Mouse (Mus musculus): Measurements from ENCODE around the gene Ucp3. TPM values are rescaled to one million over a fixed set of nuclear protein-coding genes. Genes with fewer than 3 reads are reported as not detected.
A peak's percentile ranks its signal among the peaks of the same experiment; 100 is the strongest.

Gene Ucp3
- polyA plus RNA-seq, 1 experiment: not detected

GRCm38 (mm10) chr7:100533503-100533902 lies 60.7 kb downstream of the Ucp3 start:
- H3K9ac ChIP-seq (ENCODE audit: low read depth, poor library complexity, severe bottlenecking): peak overlapping the region; percentile 42; the same call in 1 of the 2 replicates
- H3K9me3 ChIP-seq (replicated peaks; ENCODE audit: control insufficient read depth, insufficient read depth, low read length, poor library complexity, severe bottlenecking): no peaks in the 10 kb centered on the region
- no peak for TF ChIP-seq CTCF (IDR thresholded peaks at IDR 0.05; ENCODE audit: low read depth, low read length)
- TF ChIP-seq POLR2A (IDR thresholded peaks at IDR 0.05; ENCODE audit: insufficient read depth, low read length): no peak
- no peak for TF ChIP-seq EP300 (IDR thresholded peaks at IDR 0.05; ENCODE audit: insufficient read depth, low read depth, low read length)
- H3K27me3 ChIP-seq (ENCODE audit: control insufficient read depth, insufficient read depth, low read length, poor library complexity, severe bottlenecking): no peaks in the 10 kb centered on the region
- peak overlapping the region; percentile 74 for H3K27ac ChIP-seq (ENCODE audit: insufficient read depth, low read length)
- H3K4me1 ChIP-seq (ENCODE audit: control insufficient read depth, insufficient read depth, low read length): no peaks in the 10 kb centered on the region
- H3K36me3 ChIP-seq (ENCODE audit: control insufficient read depth, insufficient read depth, low read length, poor library complexity, severe bottlenecking): no peaks in the 10 kb centered on the region
- no peak overlapping the region for H3K4me3 ChIP-seq (ENCODE audit: low read depth, low read length)

GRCm38 (mm10) chr7:100534216-100534615 lies 61.4 kb downstream of the Ucp3 start:
- Histone ChIP-seq H3K36me3 (ENCODE audit: control insufficient read depth, insufficient read depth, low read length, poor library complexity, severe bottlenecking) (peaks cover 2% of the 10 kb centered on the region), H3K27ac (ENCODE audit: insufficient read depth, low read length) (0 out of 2 replicates have a peak overlapping the region, but pooled peaks have one; percentile 12), H3K4me3 (ENCODE audit: low read depth, low read length) (no peak overlapping the region), H3K27me3 (ENCODE audit: control insufficient read depth, insufficient read depth, low read length, poor library complexity, severe bottlenecking) (no peaks in the 10 kb centered on the region), H3K4me1 (ENCODE audit: control insufficient read depth, insufficient read depth, low read length) (no peaks in the 10 kb centered on the region), H3K9ac (ENCODE audit: low read depth, poor library complexity, severe bottlenecking) (no peak overlapping the region), H3K9me3 (replicated peaks; ENCODE audit: control insufficient read depth, insufficient read depth, low read length, poor library complexity, severe bottlenecking) (no peaks in the 10 kb centered on the region)
- TF ChIP-seq POLR2A (IDR thresholded peaks at IDR 0.05; ENCODE audit: insufficient read depth, low read length) (no peak), EP300 (IDR thresholded peaks at IDR 0.05; ENCODE audit: insufficient read depth, low read depth, low read length) (no peak), CTCF (IDR thresholded peaks at IDR 0.05; ENCODE audit: low read depth, low read length) (no peak)

DNA sequence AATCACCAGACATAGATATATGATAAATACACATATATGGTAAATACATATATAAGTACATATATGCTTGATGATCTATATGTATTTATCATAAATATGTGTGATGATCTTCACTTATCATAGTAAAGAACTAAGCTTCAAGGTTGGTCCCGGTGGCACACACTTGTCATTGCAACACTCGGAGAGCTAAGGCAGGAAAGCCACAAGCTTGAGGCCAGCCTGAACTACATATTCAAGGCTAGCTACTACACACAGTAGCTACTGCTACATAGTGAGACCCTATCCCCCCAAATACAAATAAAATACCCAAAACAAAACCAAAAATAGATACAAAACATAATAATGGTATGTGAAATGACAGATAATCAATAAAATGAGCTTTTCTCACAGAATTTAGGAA lies 63.0 kb downstream of the Ucp3 start:
- Histone ChIP-seq H3K4me1 (ENCODE audit: control insufficient read depth, insufficient read depth, low read length) (no peaks in the 10 kb centered on the region), H3K27ac (ENCODE audit: insufficient read depth, low read length) (peak overlapping the region; percentile 69; the same call in 1 of the 2 replicates), H3K4me3 (ENCODE audit: low read depth, low read length) (no peak overlapping the region), H3K9me3 (replicated peaks; ENCODE audit: control insufficient read depth, insufficient read depth, low read length, poor library complexity, severe bottlenecking) (no peaks in the 10 kb centered on the region), H3K27me3 (ENCODE audit: control insufficient read depth, insufficient read depth, low read length, poor library complexity, severe bottlenecking) (no peaks in the 10 kb centered on the region), H3K36me3 (ENCODE audit: control insufficient read depth, insufficient read depth, low read length, poor library complexity, severe bottlenecking) (peaks cover 9% of the 10 kb centered on the region), H3K9ac (ENCODE audit: low read depth, poor library complexity, severe bottlenecking) (peak overlapping the region; percentile 80)
- TF ChIP-seq POLR2A (IDR thresholded peaks at IDR 0.05; ENCODE audit: insufficient read depth, low read length): no peak
- no peak for TF ChIP-seq EP300 (IDR thresholded peaks at IDR 0.05; ENCODE audit: insufficient read depth, low read depth, low read length)
- TF ChIP-seq CTCF (IDR thresholded peaks at IDR 0.05; ENCODE audit: low read depth, low read length): no peak

Other genes with a start within 250 kb of the Ucp3 start
- 6.1 and 8.6 TPM in 2 replicates for gene Pgm2l1, start 245.6 kb upstream of the Ucp3 start, polyA plus RNA-seq (2011; ENCODE audit: insufficient read depth, insufficient read length, low read depth, missing spikeins)
- 1.2 TPM in 1 of 2 replicates, not detected in the other for gene P4ha3, start 187.5 kb upstream of the Ucp3 start, polyA plus RNA-seq (2011; ENCODE audit: insufficient read depth, insufficient read length, low read depth, missing spikeins)
- 28.9 and 29.7 TPM in 2 replicates for gene C2cd3, start 100.8 kb upstream of the Ucp3 start, polyA plus RNA-seq (2011; ENCODE audit: insufficient read depth, insufficient read length, low read depth, missing spikeins)
- 46.7 and 64.8 TPM in 2 replicates for gene Ppme1, start 100.7 kb upstream of the Ucp3 start, polyA plus RNA-seq (2011; ENCODE audit: insufficient read depth, insufficient read length, low read depth, missing spikeins)
- 162 and 171 TPM in 2 replicates for gene Ucp2, start 20.3 kb downstream of the Ucp3 start, polyA plus RNA-seq (2011; ENCODE audit: insufficient read depth, insufficient read length, low read depth, missing spikeins)
- gene Dnajb13, start 42.0 kb downstream of the Ucp3 start, polyA plus RNA-seq (2011; ENCODE audit: insufficient read depth, insufficient read length, low read depth, missing spikeins): 0.39 TPM in 1 of 2 replicates, not detected in the other
- gene Coa4, start 64.1 kb downstream of the Ucp3 start, polyA plus RNA-seq (2011; ENCODE audit: insufficient read depth, insufficient read length, low read depth, missing spikeins): 9.2 and 14.6 TPM in 2 replicates
- 137 and 148 TPM in 2 replicates for gene Rab6a, start 134.4 kb downstream of the Ucp3 start, polyA plus RNA-seq (2011; ENCODE audit: insufficient read depth, insufficient read length, low read depth, missing spikeins)
- 57.4 and 68.8 TPM in 2 replicates for gene Mrpl48, start 135.3 kb downstream of the Ucp3 start, polyA plus RNA-seq (2011; ENCODE audit: insufficient read depth, insufficient read length, low read depth, missing spikeins)
- 3.9 and 4.0 TPM in 2 replicates for gene Plekhb1, start 189.4 kb downstream of the Ucp3 start, polyA plus RNA-seq (2011; ENCODE audit: insufficient read depth, insufficient read length, low read depth, missing spikeins)
- gene Fam168a, start 233.6 kb downstream of the Ucp3 start, polyA plus RNA-seq (2011; ENCODE audit: insufficient read depth, insufficient read length, low read depth, missing spikeins): 27.4 and 35.5 TPM in 2 replicates